Mouse (Mus musculus): ENCODE measurements at regions not wholly inside any gene's neighbourhood (a gene's known extent, or its start where the extent isn't known, plus 50 kb on each side); places are given as distances from the start of the nearest gene placed in this dataset.
"Not testable (repeated sequence)": the region's sequence is repeated elsewhere in the genome, so short reads cannot be mapped to it uniquely, and the experiment has no call there.

DNA sequence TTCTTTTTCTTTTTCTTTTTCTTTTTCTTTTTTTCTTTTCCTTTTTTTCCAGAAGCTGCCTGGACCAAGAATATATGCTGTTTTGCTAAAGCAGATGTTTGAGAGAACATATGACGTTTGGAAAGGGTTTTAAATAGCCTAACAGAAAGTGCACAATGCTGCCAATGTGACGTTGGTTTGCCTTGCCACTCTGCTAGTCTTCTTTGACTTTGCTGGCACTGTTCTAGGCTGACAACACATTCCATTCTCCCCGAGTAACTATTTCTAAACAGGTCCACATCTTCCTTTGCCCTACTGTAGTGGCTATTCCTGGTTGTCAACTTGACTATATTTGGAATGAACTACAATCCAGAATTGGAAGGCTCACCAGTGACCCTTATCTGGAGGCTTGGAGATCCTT, 1958.4 kb upstream of the Aga start:
- not testable (repeated sequence) for TF ChIP-seq ZC3H11A (IDR thresholded peaks at IDR 0.05; ENCODE audit: borderline replicate concordance, low read depth, low read length); CHD2 (IDR thresholded peaks at IDR 0.05; ENCODE audit: low read depth, low read length); HCFC1 (IDR thresholded peaks at IDR 0.05; ENCODE audit: borderline replicate concordance, insufficient read depth, low read length); ZNF384 (IDR thresholded peaks at IDR 0.05; ENCODE audit: low read depth, low read length); MAFK (IDR thresholded peaks at IDR 0.05; ENCODE audit: insufficient read depth, low read depth, low read length)
